Comparison of ENCODE assay signal across 8 mouse cellular contexts in genomic region chr3:98339097-98339705, GRCm38 (mm10). TPM values are rescaled to one million over a fixed set of nuclear protein-coding genes. Genes with fewer than 3 reads are reported as not detected.
A peak's percentile ranks its signal among the peaks of the same experiment; 100 is the strongest.
DNase-seq lines count a peak whose midpoint lies in the region; ATAC-seq and TF ChIP-seq lines count a peak whose summit lies in the region.

No protein-coding gene starts in this region.

- H3K9ac ChIP-seq in liver, adult 2 months (ENCODE audit: low read depth, low read length), result peak overlapping the region; percentile 44; the same call in 1 of the 2 replicates
- peak overlapping the region; percentile 65 for H3K9ac ChIP-seq in midbrain, embryonic 16.5 days (ENCODE audit: low read depth, low read length)
- peak overlapping the region; percentile 80 for H3K9ac ChIP-seq in stomach, embryonic 16.5 days (ENCODE audit: low read length)

- no peaks in the 10 kb centered on the region for H3K36me3 ChIP-seq in liver, adult 2 months (ENCODE audit: control insufficient read depth, insufficient read depth, low read length)
- H3K36me3 ChIP-seq in midbrain, embryonic 16.5 days (ENCODE audit: control insufficient read depth, insufficient read depth, low read length), result no peaks in the 10 kb centered on the region
- H3K36me3 ChIP-seq in stomach, embryonic 16.5 days (ENCODE audit: control insufficient read depth, insufficient read depth, low read length), result no peaks in the 10 kb centered on the region

- H3K27me3 ChIP-seq in liver, adult 2 months (ENCODE audit: control insufficient read depth, insufficient read depth, low read length), result no peaks in the 10 kb centered on the region
- H3K27me3 ChIP-seq in midbrain, embryonic 16.5 days (ENCODE audit: control insufficient read depth, insufficient read depth, low read depth, low read length), result no peaks in the 10 kb centered on the region
- no peaks in the 10 kb centered on the region for H3K27me3 ChIP-seq in stomach, embryonic 16.5 days (ENCODE audit: control insufficient read depth, insufficient read depth, low read length)

- peak; percentile 80 for DNase-seq in 3134 (ENCODE audit: extremely low read depth, insufficient read length, low spot score)
- peak; percentile 54 for DNase-seq in T-cell, adult 2 months (ENCODE audit: low spot score)
- peak; percentile 39 for DNase-seq in embryo, embryonic 10 days (ENCODE audit: low spot score)
- DNase-seq in heart, adult 18-20 months, result peak; percentile 52 to 69
- DNase-seq in kidney, adult 18-20 months, result peak; percentile 48
- DNase-seq in liver, adult 2 months (ENCODE audit: extremely low read depth, low read depth, low spot score), result no peak

- peak overlapping the region; percentile 98 for H3K4me2 ChIP-seq in midbrain, embryonic 16.5 days (ENCODE audit: low read length)
- H3K4me2 ChIP-seq in stomach, embryonic 16.5 days (ENCODE audit: low read depth, low read length), result peak overlapping the region; percentile 93

- H3K4me1 ChIP-seq in liver, adult 2 months (ENCODE audit: control insufficient read depth, insufficient read depth, low read length), result peaks cover 4% of the 10 kb centered on the region; the same call in 1 of the 2 replicates
- H3K4me1 ChIP-seq in midbrain, embryonic 16.5 days (ENCODE audit: control insufficient read depth, insufficient read depth, low read length), result peaks cover 26% of the 10 kb centered on the region
- peaks cover 22% of the 10 kb centered on the region for H3K4me1 ChIP-seq in stomach, embryonic 16.5 days (ENCODE audit: control insufficient read depth, insufficient read depth, low read length)

- no peaks in the 10 kb centered on the region for H3K79me2 ChIP-seq in liver, adult 2 months (ENCODE audit: control insufficient read depth, insufficient read depth, low read length)

- 1% methylated on average over 46 of the region's 46 CpGs for WGBS in liver, adult 2 months
- 0% methylated on average over 45 of the region's 46 CpGs for WGBS in midbrain, embryonic 16.5 days
- WGBS in stomach, embryonic 16.5 days, result under 1% methylated on average over 46 of the region's 46 CpGs

- H3K9me3 ChIP-seq in midbrain, embryonic 16.5 days (replicated peaks; ENCODE audit: control insufficient read depth, low read length, poor library complexity, severe bottlenecking), result no peaks in the 10 kb centered on the region
- H3K9me3 ChIP-seq in stomach, embryonic 16.5 days (replicated peaks; ENCODE audit: control insufficient read depth, low read length), result no peaks in the 10 kb centered on the region

- TF ChIP-seq CTCF in liver, adult 2 months (IDR thresholded peaks at IDR 0.05; ENCODE audit: low read depth, low read length), result no peak

- H3K27ac ChIP-seq in liver, adult 2 months (replicated peaks; ENCODE audit: insufficient read depth, low read depth, low read length), result no peak overlapping the region
- peak overlapping the region; percentile 48; the same call in 1 of the 2 replicates for H3K27ac ChIP-seq in midbrain, embryonic 16.5 days (ENCODE audit: low read length)
- H3K27ac ChIP-seq in stomach, embryonic 16.5 days (ENCODE audit: low read length), result peak overlapping the region; percentile 76

- no peak for TF ChIP-seq POLR2A in liver, adult 2 months (IDR thresholded peaks at IDR 0.05; ENCODE audit: extremely low read depth, insufficient read depth, low read length)

- ATAC-seq in midbrain, embryonic 16.5 days, result peak; percentile 40
- peak; percentile 27 for ATAC-seq in stomach, embryonic 16.5 days (ENCODE audit: insufficient read depth, low FRiP score)

- peak overlapping the region; percentile 39; the same call in 1 of the 2 replicates for H3K4me3 ChIP-seq in liver, adult 2 months (ENCODE audit: insufficient read depth, low read depth, low read length)
- H3K4me3 ChIP-seq in midbrain, embryonic 16.5 days (ENCODE audit: low read depth, low read length), result peak overlapping the region; percentile 54
- peak overlapping the region; percentile 73 for H3K4me3 ChIP-seq in stomach, embryonic 16.5 days (replicated peaks; ENCODE audit: low read length)

RNA-seq across cellular contexts. Expression of gene Phgdh, which starts 0.6 kb away (rescaled TPM):
- 1 to 10 TPM; 2.5 to 2.8 TPM for total RNA-seq in heart, adult 18-20 months (2021)
- total RNA-seq in liver, adult 2 months (2014; rRNA removed), result 0.92 and 3.2 TPM in 2 replicates
- polyA plus RNA-seq in liver, adult 2 months (2012; rRNA removed), result 0.39 and 0.48 TPM in 2 replicates
- polyA plus RNA-seq in midbrain, embryonic 16.5 days (2015; fragmentation: Nextera tagmentation; extraction: Ambion mirVana), result 105 and 137 TPM in 2 replicates
- polyA plus RNA-seq in stomach, embryonic 16.5 days (2015; fragmentation: Nextera tagmentation; extraction: Ambion mirVana), result 222 and 234 TPM in 2 replicates

RNA-seq across cellular contexts. Expression of gene Zfp697, which starts 43.1 kb away (rescaled TPM):
- 1 to 10 TPM; 5.9 to 7.3 TPM for total RNA-seq in heart, adult 18-20 months (2021)
- total RNA-seq in liver, adult 2 months (2014; rRNA removed), result 1.0 and 1.2 TPM in 2 replicates
- 0.73 and 1.3 TPM in 2 replicates for polyA plus RNA-seq in liver, adult 2 months (2012; rRNA removed)
- polyA plus RNA-seq in midbrain, embryonic 16.5 days (2015; fragmentation: Nextera tagmentation; extraction: Ambion mirVana), result 17.7 and 18.2 TPM in 2 replicates
- polyA plus RNA-seq in stomach, embryonic 16.5 days (2015; fragmentation: Nextera tagmentation; extraction: Ambion mirVana), result 4.7 and 5.4 TPM in 2 replicates

RNA-seq across cellular contexts. Expression of gene Hmgcs2, which starts 59.0 kb away (rescaled TPM):
- total RNA-seq in heart, adult 18-20 months (2021), result 10 to 100 TPM in 1 of 2 experiments, 1 to 10 TPM in 1; 8.5 to 16.1 TPM
- 687 and 765 TPM in 2 replicates for total RNA-seq in liver, adult 2 months (2014; rRNA removed)
- polyA plus RNA-seq in liver, adult 2 months (2012; rRNA removed), result 1,077 and 1,098 TPM in 2 replicates
- polyA plus RNA-seq in midbrain, embryonic 16.5 days (2015; fragmentation: Nextera tagmentation; extraction: Ambion mirVana), result 16.8 and 18.4 TPM in 2 replicates
- 91.5 and 93.3 TPM in 2 replicates for polyA plus RNA-seq in stomach, embryonic 16.5 days (2015; fragmentation: Nextera tagmentation; extraction: Ambion mirVana)

Comparison
In these comparisons a context has a peak if more than half of its experiments do, and no peak if none do; other contexts are left out.
1. RNA of gene Phgdh, which starts 0.6 kb away (polyA plus RNA-seq): 222 to 234 TPM in stomach, embryonic 16.5 days and 105 to 137 TPM in midbrain, embryonic 16.5 days; 0.39 to 0.48 TPM in liver, adult 2 months; every median in the first group is over 10 times any median in the second.
2. RNA of gene Hmgcs2, which starts 59.0 kb away (polyA plus RNA-seq): 1,077 to 1,098 TPM in liver, adult 2 months; 91.5 to 93.3 TPM in stomach, embryonic 16.5 days and 16.8 to 18.4 TPM in midbrain, embryonic 16.5 days; every median in the first group is over 10 times any median in the second.
3. Peak in every context shown above with its lines, with median percentiles within 50 percentile points of each other: H3K4me3 ChIP-seq and H3K9ac ChIP-seq.